In the genomic region with DNA sequence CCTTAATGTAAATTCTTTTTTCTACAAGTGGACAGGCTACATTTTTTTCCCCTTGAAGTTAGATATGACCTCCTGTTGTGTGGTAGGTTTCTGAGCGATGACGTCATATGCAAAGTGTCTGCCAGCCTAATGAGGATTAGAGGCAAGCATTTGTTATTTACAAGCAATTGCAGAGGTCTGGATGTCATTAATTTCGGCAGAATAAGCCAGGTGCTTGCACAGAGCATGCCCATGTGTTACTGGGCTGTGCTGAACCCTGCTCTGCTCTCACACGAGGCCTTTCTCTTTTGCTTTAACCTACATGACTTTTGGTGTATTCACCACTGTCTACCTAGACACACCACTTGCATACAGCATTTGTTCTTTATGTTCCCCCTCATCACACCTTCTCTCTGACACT, we compare ENCODE assay signal across 19 mouse cellular contexts.
DNase-seq lines count a peak whose midpoint lies in the region; ATAC-seq lines count a peak whose summit lies in the region.
"Had no signal": no experiment of that assay in that cellular context is flagged by ENCODE, and none has a peak within 500 bp of the region (broad histone marks: within the 10 kb centered on the region; RNA-seq: fewer than 3 reads in every experiment).

No protein-coding gene starts in this region.

- WGBS in limb, embryonic 11.5 days = 27% methylated on average over 4 of the region's 4 CpGs
- WGBS in limb, embryonic 10.5 days = 49% methylated on average over 4 of the region's 4 CpGs
- WGBS in forebrain, embryonic 14.5 days = 21% methylated on average over 4 of the region's 4 CpGs
- 20% methylated on average over 4 of the region's 4 CpGs for WGBS in limb, embryonic 12.5 days

- no peaks in the 10 kb centered on the region for H3K27me3 ChIP-seq in limb, embryonic 11.5 days (ENCODE audit: control insufficient read depth, insufficient read depth, low read length)
- no peaks in the 10 kb centered on the region for H3K27me3 ChIP-seq in limb, embryonic 10.5 days (ENCODE audit: low read depth, poor library complexity, severe bottlenecking)
- no peaks in the 10 kb centered on the region for H3K27me3 ChIP-seq in forebrain, embryonic 14.5 days (replicated peaks; ENCODE audit: control insufficient read depth, insufficient read depth, low read length)
- no peaks in the 10 kb centered on the region for H3K27me3 ChIP-seq in limb, embryonic 12.5 days
- H3K27me3 ChIP-seq: heart, embryonic 12.5 days had no signal

- no peak for DNase-seq in limb, embryonic 11.5 days (ENCODE audit: low spot score)
- DNase-seq in limb, embryonic 10.5 days (ENCODE audit: low spot score) = no peak
- DNase-seq in brain, adult 2 months (ENCODE audit: low read depth, low spot score) = peak; percentile 7
- peak; percentile 62 for DNase-seq in forebrain, embryonic 14.5 days (ENCODE audit: low spot score)
- no peak for DNase-seq in heart, postnatal 4 days
- no peak for DNase-seq in left cerebral cortex, adult 8-10 months (ENCODE audit: low spot score in 2 of 2)
- DNase-seq: cerebellum, adult 11 months; cerebellum, postnatal 36 days; heart, postnatal 36 days; kidney, adult 11 months; kidney, postnatal 14 days; liver; thymus, postnatal 36 days had no signal

- 0 out of 2 replicates have a peak, but pooled peaks cover 3% of the 10 kb centered on the region for H3K4me1 ChIP-seq in limb, embryonic 11.5 days (ENCODE audit: control insufficient read depth, insufficient read depth, low read length)
- peaks cover 4% of the 10 kb centered on the region; the same call in 1 of the 2 replicates for H3K4me1 ChIP-seq in limb, embryonic 10.5 days
- H3K4me1 ChIP-seq in forebrain, embryonic 14.5 days (ENCODE audit: control insufficient read depth, insufficient read depth, low read length) = peaks cover 3% of the 10 kb centered on the region; the same call in 1 of the 2 replicates
- no peaks in the 10 kb centered on the region; the same call in 1 of the 2 replicates for H3K4me1 ChIP-seq in limb, embryonic 12.5 days (replicated peaks)
- H3K4me1 ChIP-seq: heart, embryonic 12.5 days had no signal

- H3K27ac ChIP-seq in limb, embryonic 11.5 days (replicated peaks; ENCODE audit: low read depth, low read length) = no peak overlapping the region
- H3K27ac ChIP-seq in limb, embryonic 10.5 days = no peak overlapping the region
- H3K27ac ChIP-seq in forebrain, embryonic 14.5 days (ENCODE audit: low read depth, low read length) = no peak overlapping the region
- H3K27ac ChIP-seq in limb, embryonic 12.5 days = no peak overlapping the region
- H3K27ac ChIP-seq: macrophage had no signal

- no peak overlapping the region for H3K9ac ChIP-seq in limb, embryonic 11.5 days (ENCODE audit: low read length)
- H3K9ac ChIP-seq in forebrain, embryonic 14.5 days (ENCODE audit: low read length) = no peak overlapping the region
- no peak overlapping the region for H3K9ac ChIP-seq in limb, embryonic 12.5 days (replicated peaks)
- H3K9ac ChIP-seq: heart, embryonic 12.5 days; lung, embryonic 14.5 days had no signal

- peak; percentile 82 for ATAC-seq in limb, embryonic 11.5 days (ENCODE audit: insufficient number of reproducible peaks, low FRiP score, low TSS enrichment, low read depth)
- peak; percentile 79 for ATAC-seq in forebrain, embryonic 14.5 days
- ATAC-seq in limb, embryonic 12.5 days (ENCODE audit: insufficient number of reproducible peaks, insufficient read depth, low FRiP score, low TSS enrichment, low read depth) = peak; percentile 86
- ATAC-seq: midbrain, embryonic 16.5 days had no signal

- H3K4me2 ChIP-seq in limb, embryonic 11.5 days (ENCODE audit: low read depth, severe bottlenecking) = no peak overlapping the region
- H3K4me2 ChIP-seq in forebrain, embryonic 14.5 days (ENCODE audit: low read length) = no peak overlapping the region
- no peak overlapping the region for H3K4me2 ChIP-seq in limb, embryonic 12.5 days
- H3K4me2 ChIP-seq: heart, embryonic 12.5 days; lung, embryonic 14.5 days had no signal

- H3K36me3 ChIP-seq in limb, embryonic 11.5 days (ENCODE audit: control insufficient read depth, insufficient read depth, low read length) = no peaks in the 10 kb centered on the region
- no peaks in the 10 kb centered on the region for H3K36me3 ChIP-seq in limb, embryonic 10.5 days
- H3K36me3 ChIP-seq in forebrain, embryonic 14.5 days (ENCODE audit: control insufficient read depth, insufficient read depth, low read length) = no peaks in the 10 kb centered on the region
- H3K36me3 ChIP-seq in limb, embryonic 12.5 days = no peaks in the 10 kb centered on the region
- H3K36me3 ChIP-seq: heart, embryonic 12.5 days had no signal

- no peaks in the 10 kb centered on the region for H3K9me3 ChIP-seq in limb, embryonic 11.5 days (ENCODE audit: control insufficient read depth, low read length)
- no peaks in the 10 kb centered on the region for H3K9me3 ChIP-seq in limb, embryonic 10.5 days (replicated peaks)
- H3K9me3 ChIP-seq in forebrain, embryonic 14.5 days (replicated peaks; ENCODE audit: control insufficient read depth, low read length) = no peaks in the 10 kb centered on the region
- no peaks in the 10 kb centered on the region for H3K9me3 ChIP-seq in limb, embryonic 12.5 days
- H3K9me3 ChIP-seq: heart, embryonic 12.5 days had no signal

- H3K4me3 ChIP-seq in limb, embryonic 11.5 days (ENCODE audit: low read depth, low read length) = no peak overlapping the region
- no peak overlapping the region for H3K4me3 ChIP-seq in limb, embryonic 10.5 days
- H3K4me3 ChIP-seq in forebrain, embryonic 14.5 days (ENCODE audit: low read depth, low read length) = no peak overlapping the region
- H3K4me3 ChIP-seq in limb, embryonic 12.5 days (replicated peaks) = no peak overlapping the region
- H3K4me3 ChIP-seq: erythroblast, embryonic 14.5 days; heart, embryonic 12.5 days had no signal

Comparison
In these comparisons a context has a peak if more than half of its experiments do, and no peak if none do; other contexts are left out.
1. DNase-seq: peak in brain, adult 2 months (single experiment) and forebrain, embryonic 14.5 days (single experiment); none in limb, embryonic 11.5 days (single experiment), limb, embryonic 10.5 days (single experiment), heart, postnatal 4 days (single experiment) and left cerebral cortex, adult 8-10 months (0 of 2).
2. Peak in every context shown above with its lines, with median percentiles within 50 percentile points of each other: ATAC-seq.